Mouse (Mus musculus) embryonic stem cell, embryonic (primary cell): ENCODE measurements around the gene Mrpl20.

Experiments
- CTCF ChIA-PET, 4 experiments: fragments of 300-600 bp in 2 of 4; fragments of 350-600 bp in 2 of 4; sonication (Branson Sonifier 250); formaldehyde crosslinking; loops; one replicate each; lab custom pipeline; 2022; ENCODE audit warnings: inconsistent platforms in 2 of 4; lab: Charles Lee
- POLR2A ChIA-PET, 4 experiments: fragments of 300-600 bp in 2 of 4; fragments of 350-600 bp in 2 of 4; sonication (Branson Sonifier 250); formaldehyde crosslinking; loops; one replicate each; lab custom pipeline; 2022; ENCODE audit warnings: antibody characterized with exemption in 4 of 4, inconsistent platforms in 1 of 4; lab: Charles Lee

Mrpl20 gene

DNA sequence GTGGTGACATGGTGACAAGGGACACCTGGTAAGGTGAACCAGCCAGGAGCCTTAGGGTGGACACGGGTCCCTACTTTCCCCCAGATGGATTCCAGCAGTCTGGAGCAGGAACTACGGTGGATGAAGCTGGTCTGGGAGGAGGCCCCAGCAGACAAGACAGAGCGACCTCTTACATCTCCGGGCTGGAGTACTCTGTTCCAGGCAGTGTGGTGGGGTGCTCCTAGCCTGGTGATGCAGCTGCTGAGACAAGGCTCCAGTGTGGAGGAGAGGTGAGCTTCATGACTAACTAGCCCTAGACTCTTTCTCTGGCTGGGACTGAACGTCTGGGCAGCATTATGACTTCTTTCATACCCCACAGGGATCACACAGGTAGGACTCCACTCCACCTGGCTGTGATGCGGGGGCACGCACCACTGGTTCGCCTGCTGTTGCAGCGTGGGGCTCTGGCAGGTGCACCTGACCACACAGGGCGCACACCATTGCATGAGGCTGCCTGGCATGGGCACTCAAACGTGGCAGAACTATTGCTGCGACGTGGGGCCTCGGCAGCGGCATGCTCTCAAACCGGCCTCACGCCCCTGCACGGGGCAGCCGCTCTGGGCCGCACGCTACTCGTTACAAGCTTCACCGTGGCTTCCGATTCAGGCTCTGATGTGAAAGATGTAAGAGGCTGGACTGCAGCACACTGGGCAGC lies 11.3 kb upstream of the Mrpl20 start:
- POLR2A ChIA-PET = interaction anchor here (0.6 to 2.1 kb wide), 15 partner anchors 8 to 95 kb away, joined by 3 to 10 read pairs (median 4); partner anchors contain the start of genes Atad3a (in 2 of the 4), Ccnl2 (in 2 of the 4), Mrpl20 (in 1 of the 4) and Vwa1 (in 1 of the 4)
- CTCF ChIA-PET = interaction anchor here in 3 of 4 experiments (0.7 to 3.1 kb wide), 4 partner anchors 11 to 43 kb away, joined by 3 to 12 read pairs (median 6); partner anchors contain the start of gene Mrpl20 (in 2 of the 3)

DNA sequence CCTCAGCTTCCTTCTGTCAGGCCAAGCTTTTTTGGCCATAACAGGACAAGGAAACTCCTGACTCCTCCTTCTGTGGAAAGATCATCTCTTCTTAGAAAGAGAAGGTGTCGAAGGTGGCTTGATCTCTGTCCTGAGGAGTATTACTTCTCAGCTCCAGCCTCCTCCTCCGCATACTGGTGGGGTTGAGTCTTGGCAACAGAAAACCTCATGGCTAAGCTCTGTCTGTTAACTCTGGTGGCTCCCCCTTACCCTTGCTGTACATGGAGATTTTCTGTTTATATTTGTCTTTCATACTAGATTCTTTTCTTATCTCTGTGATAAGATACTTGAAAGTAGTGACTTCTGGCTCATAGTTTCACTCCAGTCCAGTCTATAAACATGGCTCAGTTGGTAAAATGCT lies 8.9 kb upstream of the Mrpl20 start:
- POLR2A ChIA-PET = interaction anchor here in 2 of 4 experiments (0.6 to 2.0 kb wide), 6 partner anchors 9 to 33 kb away, joined by 3 to 6 read pairs (median 4); partner anchors contain the start of genes Atad3a (in 1 of the 2), Ccnl2 (in 1 of the 2), Mrpl20 (in 1 of the 2) and Tmem88b (in 1 of the 2)
- CTCF ChIA-PET = interaction anchor here in 3 of 4 experiments (0.5 to 3.1 kb wide), 5 partner anchors 9 to 250 kb away, joined by 3 to 12 read pairs (median 4); partner anchors contain the start of genes Mrpl20 (in 2 of the 3) and Vwa1 (in 1 of the 3)

DNA sequence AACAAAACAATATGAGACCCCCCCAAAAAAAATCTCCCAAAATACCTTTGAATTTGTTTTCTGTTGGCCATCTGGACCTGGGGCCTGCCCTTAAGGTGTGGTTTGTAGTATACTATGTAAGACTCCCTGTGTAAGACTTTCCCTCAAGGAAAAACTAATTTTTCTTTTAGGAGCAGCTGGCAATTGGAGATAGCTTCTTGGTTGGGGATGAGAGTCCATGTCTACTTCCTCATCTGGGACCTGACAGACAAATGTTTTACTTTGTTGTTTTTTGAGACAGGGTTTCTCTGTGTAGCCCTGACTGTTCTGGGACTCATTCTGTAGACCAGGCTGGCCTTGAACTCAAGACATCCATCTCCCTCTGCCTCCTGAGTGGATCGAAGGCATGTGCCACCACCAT lies 603 bp upstream of the Mrpl20 start:
- CTCF ChIA-PET = interaction anchor here in 2 of 4 experiments (0.6 to 2.8 kb wide), 7 partner anchors 9 to 930 kb away, joined by 3 to 12 read pairs (median 3); no protein-coding TSS in a partner anchor
- POLR2A ChIA-PET = interaction anchor here (0.6 to 17.8 kb wide), 19 partner anchors 10 to 372 kb away, joined by 3 to 236 read pairs (median 5); partner anchors contain the start of genes Ccnl2 (in 2 of the 4), Aurkaip1 (in 1 of the 4), Mib2 (in 1 of the 4) and Tmem88b (in 1 of the 4)

DNA sequence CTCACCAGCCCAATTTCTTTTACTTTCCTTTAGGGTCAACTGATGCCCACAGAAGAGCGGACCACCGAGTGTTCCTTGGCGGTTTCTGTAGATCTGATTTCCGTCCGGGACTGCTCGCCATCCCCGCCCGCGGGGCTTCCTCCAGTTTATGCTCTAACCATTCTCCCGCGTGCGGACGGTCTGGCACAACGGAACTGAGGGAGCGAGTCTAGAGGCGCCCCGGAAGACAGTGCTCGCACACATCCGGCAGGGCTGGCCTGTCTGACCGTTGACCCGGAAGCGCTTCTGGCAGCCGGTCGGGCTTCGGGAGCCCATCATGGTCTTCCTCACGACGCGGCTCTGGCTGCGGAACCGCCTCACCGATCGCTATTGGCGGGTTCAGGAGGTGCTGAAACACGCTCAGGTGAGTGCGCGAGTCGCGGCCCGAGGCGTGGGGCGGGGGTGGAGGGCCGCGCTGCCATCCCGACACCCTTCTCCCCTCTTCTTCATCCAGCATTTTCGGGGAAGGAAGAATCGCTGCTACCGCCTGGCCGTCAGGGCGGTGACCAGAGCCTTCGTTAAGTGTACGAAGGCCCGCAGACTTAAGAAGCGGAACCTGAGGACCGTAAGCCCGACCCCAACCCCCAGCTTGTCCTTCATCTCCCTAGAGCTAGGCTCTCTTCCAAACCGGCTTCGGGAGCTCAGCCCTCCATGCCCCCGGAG lies 813 bp downstream of the Mrpl20 start:
- POLR2A ChIA-PET = interaction anchor here (0.6 to 17.8 kb wide), 26 partner anchors 9 to 165 kb away, joined by 3 to 236 read pairs (median 4); partner anchors contain the start of genes Ccnl2 (in 3 of the 4), Mib2 (in 3 of the 4), Aurkaip1 (in 1 of the 4) and Mxra8 (in 1 of the 4)
- CTCF ChIA-PET = interaction anchor here in 3 of 4 experiments (0.6 to 2.8 kb wide), 12 partner anchors 9 to 101 kb away, joined by 3 to 12 read pairs (median 4); partner anchors contain the start of genes Atad3a (in 1 of the 3) and Ccnl2 (in 1 of the 3)

GRCm38 (mm10) chr4:155807841-155808240 lies 5.2 kb downstream of the Mrpl20 start:
- ChIA-PET CTCF (no interaction called here), POLR2A (interaction anchor here in 1 of 4 experiments (1.4 to 17.8 kb wide), 3 partner anchors 12 to 33 kb away, joined by 3 to 236 read pairs (median 3); partner anchors contain the start of gene Aurkaip1)

- ChIA-PET CTCF (interaction anchor here in 2 of 4 experiments (1.6 to 1.9 kb wide), 2 partner anchors 9 to 11 kb away, joined by 3 to 5 read pairs; partner anchors contain the start of gene Mrpl20 (in 1 of the 2)), POLR2A (interaction anchor here (0.5 to 17.8 kb wide), 35 partner anchors 8 to 143 kb away, joined by 3 to 236 read pairs (median 4); partner anchors contain the start of genes Mrpl20 (in 3 of the 4), Mxra8 (in 2 of the 4), Atad3a (in 1 of the 4) and Aurkaip1 (in 1 of the 4))
These were observed 9.4 kb downstream of the Mrpl20 start, which contains the start of gene Ccnl2 for GRCm38 (mm10) chr4:155811929-155812664. Gene Ccnl2, plus strand, starts transcription at chr4:155812489.

GRCm38 (mm10) chr4:155812665-155813181 lies 10.0 kb downstream of the Mrpl20 start:
- ChIA-PET CTCF (interaction anchor here in 2 of 4 experiments (1.6 to 1.9 kb wide), 2 partner anchors 10 kb away, joined by 3 to 5 read pairs; partner anchors contain the start of gene Mrpl20 (in 1 of the 2)), POLR2A (interaction anchor here (0.6 to 17.8 kb wide), 31 partner anchors 9 to 356 kb away, joined by 3 to 236 read pairs (median 4); partner anchors contain the start of genes Mrpl20 (in 3 of the 4), Mxra8 (in 2 of the 4), Atad3a (in 1 of the 4) and Aurkaip1 (in 1 of the 4))

DNA sequence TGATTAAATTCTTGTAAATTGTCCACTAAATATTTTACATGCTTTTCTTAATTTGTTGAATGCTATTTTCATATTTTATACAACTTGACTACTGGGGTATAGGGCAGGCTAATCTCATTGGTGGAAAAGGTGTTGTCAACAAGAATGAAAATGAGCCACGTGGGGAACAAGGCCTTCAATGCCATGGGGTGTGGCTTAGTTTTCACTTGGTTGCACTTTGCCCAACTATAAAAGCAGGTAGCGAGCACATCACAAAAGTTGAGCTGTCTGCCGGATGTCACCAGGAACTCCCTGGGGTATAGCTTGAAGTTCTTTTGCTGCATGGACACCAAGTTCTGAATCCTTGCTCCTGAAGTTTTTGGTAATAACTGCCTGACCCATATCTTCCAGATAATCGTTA lies 14.9 kb downstream of the Mrpl20 start:
- POLR2A ChIA-PET = interaction anchor here in 2 of 4 experiments (1.0 to 17.8 kb wide), 6 partner anchors 9 to 193 kb away, joined by 3 to 236 read pairs (median 3); partner anchors contain the start of genes Aurkaip1 (in 1 of the 2) and Mrpl20 (in 1 of the 2)
- CTCF ChIA-PET = no interaction called here

GRCm38 (mm10) chr4:155821025-155821424 lies 18.3 kb downstream of the Mrpl20 start:
- POLR2A ChIA-PET = interaction anchor here in 2 of 4 experiments (0.6 to 12.6 kb wide), 4 partner anchors 10 to 271 kb away, joined by 3 to 236 read pairs (median 9); partner anchors contain the start of genes Aurkaip1 (in 1 of the 2), Ccnl2 (in 1 of the 2) and Mrpl20 (in 1 of the 2)
- CTCF ChIA-PET = interaction anchor here in 2 of 4 experiments (0.6 to 0.8 kb wide), 6 partner anchors 13 to 485 kb away, joined by 3 to 13 read pairs (median 4); no protein-coding TSS in a partner anchor

- POLR2A ChIA-PET = interaction anchor here in 3 of 4 experiments (0.6 to 12.6 kb wide), 14 partner anchors 10 to 222 kb away, joined by 3 to 236 read pairs (median 5); partner anchors contain the start of genes Ccnl2 (in 2 of the 3), Acap3 (in 1 of the 3), Mrpl20 (in 1 of the 3) and Mxra8 (in 1 of the 3)
- CTCF ChIA-PET = interaction anchor here in 2 of 4 experiments (0.5 to 2.2 kb wide), 3 partner anchors 10 to 81 kb away, joined by 4 to 6 read pairs (median 5); partner anchors contain the start of gene Ccnl2 (in 1 of the 2)
These were observed 20.8 kb downstream of the Mrpl20 start for GRCm38 (mm10) chr4:155823443-155823842.

DNA sequence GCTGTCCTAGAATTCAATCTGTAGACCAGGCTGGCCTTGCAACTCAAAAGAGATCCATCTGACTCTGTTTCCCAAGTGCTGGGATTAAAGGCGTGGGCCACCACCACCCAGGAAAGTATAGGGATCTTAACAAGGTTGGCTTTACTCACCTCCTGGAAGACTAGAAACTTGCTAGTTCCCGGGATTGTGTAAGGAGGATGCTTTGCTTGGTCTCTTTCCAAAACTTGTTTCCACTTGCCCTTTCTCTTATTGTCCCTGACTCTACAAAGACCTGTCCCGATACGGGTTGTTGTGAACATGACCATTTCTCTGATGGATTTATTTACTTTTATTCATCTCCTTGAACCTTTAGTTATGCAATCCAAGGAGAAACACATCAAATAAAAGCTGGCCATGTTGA lies 27.2 kb downstream of the Mrpl20 start:
- ChIA-PET POLR2A (interaction anchor here in 1 of 4 experiments (1.2 to 12.6 kb wide), 5 partner anchors 8 to 126 kb away, joined by 4 to 236 read pairs (median 15); partner anchors contain the start of genes Ccnl2, Mrpl20 and Ssu72), CTCF (no interaction called here)

GRCm38 (mm10) chr4:155830596-155830995 lies 27.9 kb downstream of the Mrpl20 start:
- CTCF ChIA-PET = interaction anchor here in 2 of 4 experiments (0.5 to 0.6 kb wide), 2 partner anchors 33 to 201 kb away, joined by 3 to 7 read pairs; no protein-coding TSS in a partner anchor
- POLR2A ChIA-PET = interaction anchor here in 1 of 4 experiments (1.2 to 12.6 kb wide), 5 partner anchors 9 to 127 kb away, joined by 4 to 236 read pairs (median 15); partner anchors contain the start of genes Ccnl2, Mrpl20 and Ssu72

- CTCF ChIA-PET = interaction anchor here in 3 of 4 experiments (0.6 to 1.8 kb wide), 6 partner anchors 10 to 318 kb away, joined by 3 to 8 read pairs (median 4); partner anchors contain the start of gene Mrpl20 (in 1 of the 3)
- POLR2A ChIA-PET = interaction anchor here in 3 of 4 experiments (0.6 to 12.6 kb wide), 21 partner anchors 9 to 373 kb away, joined by 3 to 236 read pairs (median 4); partner anchors contain the start of genes Ccnl2 (in 2 of the 3), Mrpl20 (in 2 of the 3), 9430015G10Rik (in 1 of the 3) and Acap3 (in 1 of the 3)
These were observed 28.6 kb downstream of the Mrpl20 start, which contains the start of gene Aurkaip1 for GRCm38 (mm10) chr4:155831205-155831766. Gene Aurkaip1, plus strand, starts transcription at chr4:155831272.

- CTCF ChIA-PET = interaction anchor here in 3 of 4 experiments (0.6 to 1.8 kb wide), 5 partner anchors 10 to 319 kb away, joined by 3 to 8 read pairs (median 4); partner anchors contain the start of gene Mrpl20 (in 1 of the 3)
These were observed 29.2 kb downstream of the Mrpl20 start for GRCm38 (mm10) chr4:155831831-155832230.

More at GRCm38 (mm10) chr4:155831831-155832230, 29.2 kb downstream of the Mrpl20 start:
- POLR2A ChIA-PET = interaction anchor here in 3 of 4 experiments (0.6 to 12.6 kb wide), 20 partner anchors 9 to 372 kb away, joined by 3 to 236 read pairs (median 4); partner anchors contain the start of genes Ccnl2 (in 2 of the 3), Mrpl20 (in 2 of the 3), 9430015G10Rik (in 1 of the 3) and Acap3 (in 1 of the 3)
